Comparison of ENCODE assay signal across 8 mouse cellular contexts in genomic region chr16:91688619-91689334, GRCm38 (mm10). TPM values are rescaled to one million over a fixed set of nuclear protein-coding genes. Genes with fewer than 3 reads are reported as not detected.
DNase-seq lines count a peak whose midpoint lies in the region; ATAC-seq lines count a peak whose summit lies in the region.

TSS of gene Donson (minus strand) at chr16:91688770.

- peaks cover 3% of the 10 kb centered on the region for H3K27me3 ChIP-seq in megakaryocyte, embryonic 14.5 days (replicated peaks)

- peaks cover 55% of the 10 kb centered on the region for H3K36me3 ChIP-seq in megakaryocyte, embryonic 14.5 days (replicated peaks; ENCODE audit: low read length)

- no peaks in the 10 kb centered on the region for H3K9me3 ChIP-seq in megakaryocyte, embryonic 14.5 days

- DNase-seq in adrenal gland, adult (ENCODE audit: inconsistent age in 2 of 2, low spot score in 1 of 2): peak; percentile 94 to 98
- DNase-seq in embryo, embryonic 10 days (ENCODE audit: low spot score): peak; percentile 95
- peak; percentile 97 for DNase-seq in gastrocnemius, postnatal 10 days
- peak; percentile 68 to 87 for DNase-seq in left cerebral cortex, adult 9 months (ENCODE audit: low spot score in 2 of 2)
- peak; percentile 88 to 90 for DNase-seq in right cerebral cortex, adult 2 months (ENCODE audit: low spot score in 2 of 2)
- DNase-seq in urinary bladder, postnatal 10 days (ENCODE audit: low spot score): peak; percentile 73

- peaks cover 32% of the 10 kb centered on the region for H3K4me1 ChIP-seq in megakaryocyte, embryonic 14.5 days

- H3K4me3 ChIP-seq in megakaryocyte, embryonic 14.5 days (replicated peaks): peak within 1 kb of the TSS; percentile 95

- ATAC-seq in inflammation-experienced regulatory T-cells, adult 6 months: peak; percentile 62

RNA-seq across cellular contexts. Expression of gene Donson, which starts in this region (rescaled TPM):
- 1 to 10 TPM; 2.4 to 3.8 TPM for total RNA-seq in gastrocnemius, postnatal 10 days (2021)
- polyA plus RNA-seq in inflammation-experienced regulatory T-cells, adult 6 months (2017; shearing (Covaris generic)): 10 to 100 TPM; 16.4 to 30.5 (median 17.6) TPM
- polyA plus RNA-seq in megakaryocyte, embryonic 14.5 days (2012; ENCODE audit: insufficient read depth, low replicate concordance): 4.6 and 11.1 TPM in 2 replicates

Comparison
In these comparisons a context has a peak if more than half of its experiments do, and no peak if none do; other contexts are left out.
1. Peak in every context shown above with its lines: DNase-seq, ATAC-seq and H3K4me3 ChIP-seq.